Mouse (Mus musculus): ENCODE results near the gene Irf2bp1. TPM values are rescaled to one million over a fixed set of nuclear protein-coding genes. Genes with fewer than 3 reads are reported as not detected.

The Irf2bp1 gene
- total RNA-seq, 2 experiments from 2014 or later: 47.7 to 49.2 TPM

DNA sequence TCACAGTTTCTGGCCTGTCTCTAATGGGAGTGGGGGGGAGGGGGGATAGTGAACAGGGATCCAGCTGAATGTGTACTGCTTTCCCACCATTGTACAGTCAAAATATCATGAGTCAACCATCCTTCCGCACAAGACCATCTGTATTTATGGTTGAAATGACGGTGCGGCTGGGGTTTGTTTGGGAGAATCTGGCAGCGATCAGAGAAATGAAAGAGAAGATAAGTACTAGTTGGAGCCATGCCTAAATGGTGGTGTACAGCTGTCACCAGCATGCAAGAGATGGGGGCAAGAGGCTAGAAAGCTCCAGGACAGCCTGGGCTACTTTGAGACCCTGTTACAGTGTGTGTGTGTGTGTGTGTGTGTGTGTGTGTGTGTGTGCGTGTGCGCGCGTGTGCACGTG is 25.5 kb upstream of the Irf2bp1 start:
- no peak for DNase-seq (ENCODE audit: extremely low spot score in 1 of 2, low spot score in 2 of 2)
- H3K4me3 ChIP-seq: no peak overlapping the region
- TF ChIP-seq CTCF (IDR thresholded peaks at IDR 0.05): no peak
- no peak overlapping the region for H3K27ac ChIP-seq
- intact Hi-C loops (cut with DNase I): no loop called here

DNA sequence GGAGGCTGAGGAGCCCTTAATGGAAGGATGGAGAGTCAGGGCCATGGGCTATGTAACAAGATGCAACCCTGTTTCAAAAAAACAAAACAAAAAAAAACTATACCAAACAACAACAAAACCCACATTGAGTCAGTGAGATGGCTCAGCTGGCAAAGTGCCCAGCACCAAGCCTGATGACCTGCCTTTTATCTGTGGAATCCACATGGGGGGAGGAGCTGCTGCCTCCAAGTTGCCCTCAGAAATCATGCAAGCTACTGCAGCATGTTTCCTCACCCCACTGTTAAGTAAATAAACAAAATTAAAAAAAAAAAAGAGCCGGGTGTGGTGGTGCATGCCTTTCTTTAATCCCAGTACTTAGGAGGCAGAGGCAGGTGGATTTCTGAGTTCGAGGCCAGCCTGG is 17.3 kb upstream of the Irf2bp1 start:
- H3K27ac ChIP-seq: no peak overlapping the region
- TF ChIP-seq CTCF (IDR thresholded peaks at IDR 0.05): no peak
- no peak for DNase-seq (ENCODE audit: extremely low spot score in 1 of 2, low spot score in 2 of 2)
- H3K4me3 ChIP-seq: no peak overlapping the region
- intact Hi-C loops (cut with DNase I): no loop called here

DNA sequence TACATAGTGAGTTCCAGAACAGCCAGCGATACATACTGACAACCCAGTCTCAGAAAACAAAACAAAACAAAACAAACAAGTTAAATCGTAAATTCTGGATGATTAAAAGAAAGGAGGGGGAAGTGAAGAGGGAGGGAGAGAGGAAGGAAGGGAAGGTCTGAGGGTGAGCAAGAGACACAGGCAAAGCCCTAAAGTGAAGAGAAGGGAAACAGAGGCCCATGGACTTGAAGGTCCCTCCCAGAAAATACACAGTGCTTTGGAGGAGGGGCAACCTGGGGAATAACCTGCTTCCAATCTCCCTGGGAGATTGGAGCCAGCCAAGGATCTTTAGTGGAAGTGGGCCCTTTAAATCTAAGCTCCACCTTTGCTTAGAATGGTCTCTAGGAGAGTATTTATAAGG is 16.7 kb upstream of the Irf2bp1 start, which contains the start of gene Nanos2:
Gene Nanos2, plus strand, starts transcription at position 301 of the 400 bp plus-strand sequence.
- TF ChIP-seq CTCF (IDR thresholded peaks at IDR 0.05): no peak
- DNase-seq (ENCODE audit: extremely low spot score in 1 of 2, low spot score in 2 of 2): no peak
- H3K27ac ChIP-seq: no peak within 1 kb of the TSS
- intact Hi-C loops (cut with DNase I): no loop called here
- H3K4me3 ChIP-seq: no peak within 1 kb of the TSS

DNA sequence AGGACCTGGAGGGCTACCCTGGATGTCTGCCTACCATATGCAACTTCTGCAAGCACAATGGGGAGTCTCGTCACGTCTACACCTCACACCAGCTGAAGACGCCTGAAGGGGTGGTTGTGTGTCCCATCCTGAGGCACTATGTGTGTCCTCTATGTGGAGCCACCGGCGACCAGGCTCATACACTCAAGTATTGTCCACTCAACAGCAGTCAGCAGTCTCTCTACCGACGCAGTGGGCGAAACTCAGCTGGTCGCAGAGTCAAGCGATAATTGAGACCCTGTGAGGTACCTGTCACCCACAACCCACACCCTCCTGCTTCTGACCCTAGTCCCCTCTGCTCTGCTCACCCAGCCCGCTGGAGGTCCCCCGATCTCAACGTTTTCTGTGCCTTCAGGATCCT is 16.1 kb upstream of the Irf2bp1 start:
- H3K27ac ChIP-seq: no peak overlapping the region
- H3K4me3 ChIP-seq: no peak overlapping the region
- intact Hi-C loops (cut with DNase I): no loop called here
- no peak for TF ChIP-seq CTCF (IDR thresholded peaks at IDR 0.05)
- no peak for DNase-seq (ENCODE audit: extremely low spot score in 1 of 2, low spot score in 2 of 2)

- Histone ChIP-seq H3K27ac (no peak overlapping the region), H3K4me3 (no peak overlapping the region)
- DNase-seq (ENCODE audit: extremely low spot score in 1 of 2, low spot score in 2 of 2): no peak
- no peak for TF ChIP-seq CTCF (IDR thresholded peaks at IDR 0.05)
- intact Hi-C loops (cut with DNase I): no loop called here
Measured at GRCm38 (mm10) chr7:18988780-18989179, 15.1 kb upstream of the Irf2bp1 start.

DNA sequence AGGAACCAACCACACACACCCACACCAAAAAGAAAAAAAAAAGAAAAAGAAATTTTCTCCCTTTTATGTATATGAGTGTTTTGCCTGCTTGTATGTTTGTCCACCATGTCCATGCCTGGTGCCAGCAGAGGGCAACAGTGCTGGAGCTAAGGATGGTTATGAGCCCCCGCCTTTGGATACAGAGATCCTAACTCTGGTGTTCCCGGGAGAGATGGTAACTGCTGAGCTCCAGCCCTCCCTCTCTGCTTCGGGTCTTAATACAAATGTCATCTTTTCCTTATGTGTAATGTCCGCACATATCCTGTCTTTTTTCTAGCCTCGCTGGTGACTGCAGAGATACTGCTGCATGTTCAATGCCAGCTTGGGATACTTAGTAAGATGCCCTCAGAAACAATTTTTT is 13.8 kb upstream of the Irf2bp1 start:
- intact Hi-C loops (cut with DNase I): loop anchor here (1.0 to 5.0 kb wide), 3 partner anchors 32 to 93 kb away; partner anchors contain the start of gene Nova2
- no peak for DNase-seq (ENCODE audit: extremely low spot score in 1 of 2, low spot score in 2 of 2)
- TF ChIP-seq CTCF (IDR thresholded peaks at IDR 0.05): peak; percentile 41
- peak overlapping the region; percentile 46 for H3K4me3 ChIP-seq
- H3K27ac ChIP-seq: peak overlapping the region; percentile 92

GRCm38 (mm10) chr7:18990601-18991295 is 13.1 kb upstream of the Irf2bp1 start, which contains the start of gene Mypop:
TSS of gene Mypop (plus strand) at chr7:18991245.
- no peak for TF ChIP-seq CTCF (IDR thresholded peaks at IDR 0.05)
- Histone ChIP-seq H3K27ac (peak within 1 kb of the TSS; percentile 94), H3K4me3 (peak within 1 kb of the TSS; percentile 80)
- intact Hi-C loops (cut with DNase I): loop anchor here (1.0 to 5.0 kb wide), 4 partner anchors 12 to 93 kb away; partner anchors contain the start of gene Nova2
- peak; percentile 100 for DNase-seq (ENCODE audit: extremely low spot score in 1 of 2, low spot score in 2 of 2)

DNA sequence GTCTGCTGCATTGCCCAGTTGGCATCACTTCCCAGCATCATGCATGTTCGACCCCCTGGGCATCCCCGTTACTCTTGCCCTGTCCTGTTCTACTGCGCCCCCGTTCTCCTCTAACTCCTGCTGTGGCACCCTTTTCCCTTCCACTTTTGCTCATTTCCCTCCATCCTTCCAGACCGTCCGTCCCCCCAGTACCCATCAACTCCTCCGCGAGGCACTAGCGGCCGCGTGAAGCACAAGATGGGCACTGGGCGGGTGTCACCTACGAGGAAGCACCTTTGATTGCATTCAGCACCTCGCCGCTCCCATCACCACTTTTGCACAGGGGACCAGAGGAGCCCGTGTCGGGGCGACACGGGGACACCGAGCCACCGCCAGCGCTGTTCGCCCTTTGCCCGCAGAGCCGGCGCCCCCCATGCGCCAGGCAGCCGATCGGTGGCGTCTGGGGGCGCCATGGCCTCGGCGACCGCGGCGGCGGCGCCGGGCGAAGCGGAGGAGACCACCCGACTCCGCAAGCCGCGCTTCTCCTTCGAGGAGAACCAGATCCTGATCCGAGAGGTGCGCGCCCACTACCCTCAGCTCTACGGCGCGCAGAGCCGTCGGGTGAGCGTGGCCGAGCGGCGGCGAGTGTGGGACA is 12.1 kb upstream of the Irf2bp1 start:
- TF ChIP-seq CTCF (IDR thresholded peaks at IDR 0.05): no peak
- no peak for DNase-seq (ENCODE audit: extremely low spot score in 1 of 2, low spot score in 2 of 2)
- intact Hi-C loops (cut with DNase I): loop anchor here (1.0 to 5.0 kb wide), 3 partner anchors 11 to 94 kb away; partner anchors contain the start of gene Nova2
- Histone ChIP-seq H3K27ac (peak overlapping the region; percentile 94), H3K4me3 (peak overlapping the region; percentile 80)

- intact Hi-C loops (cut with DNase I): loop anchor here (5.0 kb wide), 1 partner anchor 95 kb away; no protein-coding TSS in a partner anchor
- DNase-seq (ENCODE audit: extremely low spot score in 1 of 2, low spot score in 2 of 2): peak; percentile 61 to 63
- Histone ChIP-seq H3K4me3 (peak overlapping the region; percentile 80), H3K27ac (peak overlapping the region; percentile 94)
- no peak for TF ChIP-seq CTCF (IDR thresholded peaks at IDR 0.05)
Measured at GRCm38 (mm10) chr7:18992294-18992675, 11.6 kb upstream of the Irf2bp1 start.

- H3K27ac ChIP-seq: no peak overlapping the region
- DNase-seq (ENCODE audit: extremely low spot score in 1 of 2, low spot score in 2 of 2): no peak
- intact Hi-C loops (cut with DNase I): loop anchor here (5.0 kb wide), 1 partner anchor 96 kb away; no protein-coding TSS in a partner anchor
- no peak for TF ChIP-seq CTCF (IDR thresholded peaks at IDR 0.05)
- H3K4me3 ChIP-seq: peak overlapping the region; percentile 80
Measured at GRCm38 (mm10) chr7:18993036-18993435, 10.8 kb upstream of the Irf2bp1 start.

DNA sequence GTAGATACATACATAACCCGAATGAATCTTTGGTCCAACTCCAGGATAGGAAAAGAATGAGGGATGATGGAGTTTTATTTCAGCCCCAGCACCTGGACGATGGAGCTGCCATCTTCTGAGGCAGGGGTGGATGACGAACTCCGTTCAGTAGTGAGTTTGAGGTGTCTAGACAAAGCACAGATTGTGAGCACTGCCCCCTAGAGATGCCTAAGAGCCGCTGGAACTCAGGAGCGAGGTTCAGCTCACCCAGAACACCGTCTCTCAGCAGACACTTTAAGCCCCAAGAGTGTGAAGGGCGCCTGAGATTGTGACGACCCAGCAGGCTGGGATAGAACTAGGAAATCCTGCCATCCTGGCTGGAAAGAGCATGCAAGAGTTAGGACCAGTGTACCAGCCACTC is 5.0 kb upstream of the Irf2bp1 start:
- no peak overlapping the region for H3K27ac ChIP-seq
- H3K4me3 ChIP-seq: no peak overlapping the region
- TF ChIP-seq CTCF (IDR thresholded peaks at IDR 0.05): peak; percentile 23
- intact Hi-C loops (cut with DNase I): no loop called here
- DNase-seq (ENCODE audit: extremely low spot score in 1 of 2, low spot score in 2 of 2): no peak

DNA sequence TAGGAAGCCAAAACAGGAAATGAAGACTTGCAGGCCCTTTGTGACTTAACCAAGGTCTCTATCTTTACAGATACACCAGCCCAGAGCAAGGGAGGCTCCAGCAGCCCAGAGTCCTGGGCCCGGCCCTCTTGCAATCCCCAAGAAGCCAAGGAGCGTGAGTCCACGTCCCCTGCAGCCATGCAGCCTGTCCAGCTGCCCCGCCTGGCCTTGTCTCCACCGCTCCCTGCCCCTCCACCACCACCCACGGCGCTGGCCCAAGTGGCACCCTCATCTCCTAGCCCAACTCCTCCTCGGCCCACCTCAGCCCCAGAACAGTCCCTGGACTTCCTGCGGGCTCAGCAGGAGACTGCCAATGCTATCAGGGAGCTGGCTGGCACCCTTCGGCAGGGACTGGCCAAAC is 3.4 kb upstream of the Irf2bp1 start:
- intact Hi-C loops (cut with DNase I): loop anchor here (10.0 kb wide), 1 partner anchor 714 kb away; the partner anchor contains the start of gene Tomm40
- no peak for TF ChIP-seq CTCF (IDR thresholded peaks at IDR 0.05)
- Histone ChIP-seq H3K27ac (no peak overlapping the region), H3K4me3 (no peak overlapping the region)
- no peak for DNase-seq (ENCODE audit: extremely low spot score in 1 of 2, low spot score in 2 of 2)
